Mouse (Mus musculus) heart, adult 2 months (tissue): ENCODE measurements at regions not wholly inside any gene's neighbourhood (a gene's known extent, or its start where the extent isn't known, plus 50 kb on each side); places are given as distances from the start of the nearest gene placed in this dataset.

Source experiments
- DNase-seq, 2 experiments: peaks; one replicate each; pipeline ENCODE4 v3.0.0; 2021
- H3K27ac ChIP-seq: fragments of 200-600 bp; 2 replicates; pipeline ENCODE4 v1.8.1; 2022
- H3K27me3 ChIP-seq: fragments of 200-500 bp; 2 replicates; pipeline ENCODE4 v1.6.1; 2012; ENCODE audit warnings: mild to moderate bottlenecking, low read length, inconsistent platforms, mixed read lengths; ENCODE audit not compliant: control insufficient read depth, insufficient read depth
- H3K36me3 ChIP-seq: fragments of 200-500 bp; 2 replicates; pipeline ENCODE4 v1.6.1; 2012; ENCODE audit warnings: low read length, inconsistent platforms; ENCODE audit not compliant: control insufficient read depth, insufficient read depth
- H3K4me1 ChIP-seq: fragments of 200-500 bp; 2 replicates; pipeline ENCODE4 v1.6.1; 2011; ENCODE audit warnings: low read length; ENCODE audit not compliant: control insufficient read depth, insufficient read depth
- H3K4me3 ChIP-seq: fragments of 200-600 bp; 2 replicates; pipeline ENCODE4 v1.8.1; 2022
- H3K79me2 ChIP-seq: fragments of 200-500 bp; replicated peaks from 2 replicates; pipeline ENCODE4 v1.6.1; 2012; ENCODE audit warnings: mild to moderate bottlenecking, inconsistent platforms, low read length, moderate library complexity, mixed read lengths; ENCODE audit not compliant: control insufficient read depth, insufficient read depth
- H3K9ac ChIP-seq: fragments of 200-500 bp; 2 replicates; pipeline ENCODE4 v1.6.1; 2012; ENCODE audit warnings: low read depth, mild to moderate bottlenecking, control low read depth, inconsistent platforms, low read length, mixed read lengths
- CTCF ChIP-seq: fragments of 200-600 bp; IDR thresholded peaks from 2 replicates; pipeline ENCODE4 v1.8.1; 2022; ENCODE audit warnings: antibody characterized with exemption, mild to moderate bottlenecking, moderate library complexity
- EP300 ChIP-seq: fragments of 200-500 bp; IDR thresholded peaks from 2 replicates; pipeline ENCODE4 v1.6.1; 2011; ENCODE audit warnings: low read depth, low read length, control low read depth; ENCODE audit not compliant: insufficient read depth
- POLR2A ChIP-seq: fragments of 200-500 bp; IDR thresholded peaks from 2 replicates; pipeline ENCODE4 v1.6.1; 2011; ENCODE audit warnings: mild to moderate bottlenecking, low read depth, low read length, control low read depth; ENCODE audit not compliant: insufficient read depth
- WGBS: fragments of 180-500 bp; shearing (Covaris S2); methylation state at CpG from one replicate; pipeline ENCODE4 v1.1.7; 2018; 5-methylcytosine and 5-hydroxymethylcytosine counted together
- intact Hi-C: fragments of 180-260 bp; cut with DNase I; formaldehyde crosslinking; loops from one replicate; pipeline ENCODE4 v1.15.1; 2025

DNA sequence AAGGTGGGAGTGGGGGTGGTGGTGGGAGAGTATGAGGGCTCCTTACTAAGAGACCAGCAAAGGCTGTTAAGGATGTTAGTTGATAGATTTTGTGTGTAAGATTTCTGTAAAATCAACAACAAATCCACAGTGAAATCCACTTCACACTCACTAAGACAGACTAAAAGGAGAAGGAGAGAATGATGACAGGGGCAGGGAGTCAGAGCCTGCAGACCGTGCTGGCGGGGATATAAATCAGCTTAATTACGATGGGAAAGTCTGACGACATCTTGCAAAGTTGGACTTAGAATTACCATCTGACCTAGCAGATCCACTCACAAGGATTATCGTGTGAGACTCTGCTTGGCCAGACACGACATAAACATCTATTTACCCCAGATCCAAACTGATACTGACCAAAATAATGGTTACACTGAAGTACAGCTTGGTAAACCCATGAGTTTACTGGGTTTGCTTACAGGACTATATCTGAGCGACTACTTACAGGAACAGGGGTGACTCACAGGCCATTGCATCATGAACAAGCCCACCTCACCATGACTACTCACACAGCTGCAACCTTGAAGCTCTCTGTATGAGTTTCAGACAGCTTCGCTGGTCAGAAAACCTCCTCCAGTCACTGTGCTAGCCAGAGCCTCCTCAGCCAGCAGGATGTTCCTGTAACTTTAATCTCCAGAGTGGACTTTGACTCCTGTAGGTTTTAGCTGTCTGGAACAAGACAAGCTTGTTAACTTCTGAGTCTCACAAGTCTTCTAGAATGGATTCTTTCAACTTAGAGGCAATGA is 50.5 kb upstream of the Ednra start:
- Histone ChIP-seq H3K4me1 (no peaks in the 10 kb centered on the region), H3K4me3 (no peak overlapping the region), H3K79me2 (no peaks in the 10 kb centered on the region), H3K27me3 (no peaks in the 10 kb centered on the region), H3K9ac (no peak overlapping the region), H3K27ac (no peak overlapping the region), H3K36me3 (no peaks in the 10 kb centered on the region)
- intact Hi-C loops: no loop called here
- WGBS: 90% methylated on average over 8 of the region's 8 CpGs
- TF ChIP-seq EP300 (no peak), CTCF (no peak), POLR2A (no peak)
- no peak for DNase-seq

DNA sequence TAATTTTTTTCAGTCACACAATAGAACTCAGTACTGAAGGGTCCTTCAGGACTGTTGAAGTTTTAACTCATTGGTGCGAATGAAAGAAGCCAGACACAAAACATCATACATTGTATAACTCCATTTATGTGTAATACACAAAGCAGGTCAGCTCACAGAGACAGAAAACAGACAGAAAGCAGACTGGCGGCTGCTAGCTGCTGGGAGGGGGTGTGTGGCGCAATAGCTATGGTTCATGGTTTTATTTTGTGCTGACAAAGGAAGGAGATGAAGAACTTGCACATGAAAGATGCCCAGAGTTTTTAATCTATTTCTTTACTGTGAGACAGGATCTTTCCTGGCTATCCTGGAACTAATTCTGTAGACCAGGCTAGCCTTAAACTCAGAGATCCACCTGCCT is 51.3 kb upstream of the Ednra start:
- no peaks in the 10 kb centered on the region for H3K79me2 ChIP-seq
- H3K27me3 ChIP-seq: no peaks in the 10 kb centered on the region
- H3K36me3 ChIP-seq: no peaks in the 10 kb centered on the region
- H3K9ac ChIP-seq: no peak overlapping the region
- intact Hi-C loops: no loop called here
- no peak overlapping the region for H3K4me3 ChIP-seq
- TF ChIP-seq CTCF (no peak), POLR2A (no peak), EP300 (no peak)
- no peak for DNase-seq
- H3K27ac ChIP-seq: no peak overlapping the region
- H3K4me1 ChIP-seq: no peaks in the 10 kb centered on the region
- WGBS: 88% methylated on average over 3 of the region's 3 CpGs

DNA sequence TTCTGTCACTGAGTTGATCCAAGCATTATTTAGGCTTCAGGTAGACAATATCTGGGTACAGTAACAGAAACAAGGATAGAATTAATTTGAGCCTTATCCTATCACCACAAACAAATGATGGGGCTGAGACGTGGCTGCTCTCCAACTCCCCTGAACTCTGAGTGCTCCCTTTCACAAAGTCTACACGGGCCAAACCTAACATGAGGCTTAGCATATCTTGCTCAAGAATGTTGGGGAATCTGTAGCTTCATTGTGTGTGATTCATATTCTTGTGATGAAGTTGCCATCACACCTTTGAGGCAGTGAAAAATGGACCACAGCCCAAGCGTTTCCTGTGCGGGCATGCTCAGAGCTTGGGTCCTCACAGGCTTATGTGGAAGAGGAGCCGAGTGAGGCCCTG is 53.3 kb upstream of the Ednra start:
- H3K4me3 ChIP-seq: no peak overlapping the region
- no peaks in the 10 kb centered on the region for H3K36me3 ChIP-seq
- H3K9ac ChIP-seq: no peak overlapping the region
- intact Hi-C loops: no loop called here
- WGBS: 69% methylated on average over 5 of the region's 5 CpGs
- H3K4me1 ChIP-seq: no peaks in the 10 kb centered on the region
- no peaks in the 10 kb centered on the region for H3K27me3 ChIP-seq
- no peak overlapping the region for H3K27ac ChIP-seq
- no peak for DNase-seq
- no peak for TF ChIP-seq POLR2A
- no peak for TF ChIP-seq EP300
- TF ChIP-seq CTCF: no peak
- no peaks in the 10 kb centered on the region for H3K79me2 ChIP-seq

DNA sequence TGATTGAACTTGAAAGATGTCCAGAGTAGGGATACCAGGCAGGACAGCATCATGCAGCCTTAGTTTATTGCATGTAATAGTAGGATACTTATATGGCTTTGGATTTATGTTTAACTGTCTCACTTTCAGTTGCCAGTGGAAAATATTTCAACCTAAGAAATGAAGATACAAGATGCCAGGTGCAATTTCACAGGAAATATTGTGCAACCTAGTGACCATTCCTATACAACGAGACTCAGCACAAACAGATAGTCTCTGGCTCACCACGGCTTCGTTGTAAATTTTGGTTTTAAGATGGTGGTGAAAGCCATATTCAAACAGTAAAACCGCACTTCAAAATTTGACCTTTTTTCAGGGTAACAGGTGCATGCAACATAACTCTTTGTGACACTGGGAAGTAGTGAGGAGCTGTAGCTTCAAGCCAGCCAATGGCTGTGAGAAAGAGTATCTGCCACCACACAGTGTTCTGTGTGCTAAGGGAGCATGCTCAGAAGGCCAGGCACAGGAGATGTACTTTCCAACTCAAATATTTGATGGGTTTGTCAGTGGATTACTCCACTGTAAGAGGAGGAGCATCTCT is 61.5 kb upstream of the Ednra start:
- TF ChIP-seq EP300: no peak
- TF ChIP-seq POLR2A: no peak
- TF ChIP-seq CTCF: no peak
- intact Hi-C loops: no loop called here
- WGBS: 86% methylated on average over 4 of the region's 4 CpGs
- no peaks in the 10 kb centered on the region for H3K36me3 ChIP-seq
- no peak overlapping the region for H3K4me3 ChIP-seq
- H3K4me1 ChIP-seq: no peaks in the 10 kb centered on the region
- no peak overlapping the region for H3K27ac ChIP-seq
- no peak overlapping the region for H3K9ac ChIP-seq
- no peaks in the 10 kb centered on the region for H3K79me2 ChIP-seq
- no peaks in the 10 kb centered on the region for H3K27me3 ChIP-seq
- no peak for DNase-seq

DNA sequence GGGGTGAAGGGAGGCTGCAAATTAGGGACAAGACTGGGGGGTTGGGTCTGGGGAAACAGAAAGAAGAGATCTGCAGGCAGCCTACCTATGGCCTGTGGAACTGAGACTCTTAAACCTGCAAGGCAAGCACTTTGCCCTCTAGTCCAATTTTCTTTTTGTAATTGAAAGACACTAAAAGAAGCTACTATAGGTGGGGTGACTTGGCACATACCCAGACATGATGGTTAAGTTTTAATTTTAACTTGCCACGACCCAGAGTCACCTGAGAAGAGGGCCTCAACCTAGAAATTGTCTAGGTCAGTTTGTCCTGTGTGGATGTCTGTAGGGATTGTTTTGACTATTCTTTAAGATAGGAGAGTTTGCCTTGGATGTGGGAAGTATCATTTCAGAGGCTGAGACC is 70.6 kb upstream of the Ednra start:
- TF ChIP-seq EP300: no peak
- TF ChIP-seq CTCF: no peak
- no peak for TF ChIP-seq POLR2A
- 59% methylated on average over 1 of the region's 1 CpGs for WGBS
- no peak for DNase-seq
- H3K79me2 ChIP-seq: no peaks in the 10 kb centered on the region
- no peak overlapping the region for H3K4me3 ChIP-seq
- H3K27ac ChIP-seq: no peak overlapping the region
- H3K36me3 ChIP-seq: no peaks in the 10 kb centered on the region
- H3K9ac ChIP-seq: no peak overlapping the region
- H3K27me3 ChIP-seq: no peaks in the 10 kb centered on the region
- intact Hi-C loops: no loop called here
- H3K4me1 ChIP-seq: no peaks in the 10 kb centered on the region

DNA sequence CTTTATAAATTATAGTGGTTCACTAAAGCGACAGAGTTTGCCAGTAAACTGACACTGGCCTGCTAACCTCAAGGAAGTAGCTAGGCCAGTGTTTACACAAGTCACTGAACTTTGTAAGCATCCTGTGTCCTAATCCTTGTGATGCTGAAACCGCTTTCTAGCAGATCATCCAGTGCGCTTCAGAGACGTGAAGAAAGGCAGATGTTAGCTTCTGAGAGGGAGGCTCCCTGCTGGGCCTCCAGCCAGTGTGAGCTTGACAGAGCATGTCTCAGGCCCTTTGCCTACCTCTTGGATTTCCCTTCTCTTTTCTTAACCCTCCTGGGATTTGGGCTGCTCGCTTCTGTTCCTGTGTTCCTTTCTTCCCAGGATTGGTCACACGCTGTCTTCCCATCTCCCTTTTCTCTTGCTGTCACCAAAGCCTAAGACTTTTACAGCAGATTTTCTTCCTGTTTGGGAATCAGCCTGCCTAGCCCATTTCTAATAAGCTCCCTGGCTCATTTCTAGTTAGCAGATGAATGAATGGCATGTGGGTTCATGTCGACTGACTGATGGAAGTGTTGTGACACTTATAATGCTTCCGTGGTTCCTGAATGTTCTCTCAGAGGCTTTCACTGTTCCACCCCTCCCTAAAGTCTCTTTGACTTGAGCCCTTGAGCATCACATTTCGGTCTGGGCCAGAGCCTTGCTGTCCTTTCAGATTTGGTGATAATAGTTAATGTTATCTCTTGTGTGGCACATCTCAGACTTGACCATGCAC is 79.1 kb upstream of the Ednra start:
- H3K36me3 ChIP-seq: no peaks in the 10 kb centered on the region
- DNase-seq: peak; percentile 21 to 46
- no peaks in the 10 kb centered on the region for H3K4me1 ChIP-seq
- H3K27ac ChIP-seq: 0 out of 2 replicates have a peak overlapping the region, but pooled peaks have one; percentile 17
- TF ChIP-seq EP300 (no peak), POLR2A (no peak), CTCF (no peak)
- WGBS: 71% methylated on average over 9 of the region's 9 CpGs
- intact Hi-C loops: no loop called here
- H3K27me3 ChIP-seq: no peaks in the 10 kb centered on the region
- no peaks in the 10 kb centered on the region for H3K79me2 ChIP-seq
- H3K4me3 ChIP-seq: no peak overlapping the region
- H3K9ac ChIP-seq: no peak overlapping the region
